Mouse (Mus musculus) testis, postnatal 14 days (tissue): ENCODE measurements around the gene Dstyk.

Experiments
- DNase-seq: peaks from one replicate; pipeline ENCODE4 v3.0.0; 2021; ENCODE audit warnings: low spot score

The Dstyk gene

DNA sequence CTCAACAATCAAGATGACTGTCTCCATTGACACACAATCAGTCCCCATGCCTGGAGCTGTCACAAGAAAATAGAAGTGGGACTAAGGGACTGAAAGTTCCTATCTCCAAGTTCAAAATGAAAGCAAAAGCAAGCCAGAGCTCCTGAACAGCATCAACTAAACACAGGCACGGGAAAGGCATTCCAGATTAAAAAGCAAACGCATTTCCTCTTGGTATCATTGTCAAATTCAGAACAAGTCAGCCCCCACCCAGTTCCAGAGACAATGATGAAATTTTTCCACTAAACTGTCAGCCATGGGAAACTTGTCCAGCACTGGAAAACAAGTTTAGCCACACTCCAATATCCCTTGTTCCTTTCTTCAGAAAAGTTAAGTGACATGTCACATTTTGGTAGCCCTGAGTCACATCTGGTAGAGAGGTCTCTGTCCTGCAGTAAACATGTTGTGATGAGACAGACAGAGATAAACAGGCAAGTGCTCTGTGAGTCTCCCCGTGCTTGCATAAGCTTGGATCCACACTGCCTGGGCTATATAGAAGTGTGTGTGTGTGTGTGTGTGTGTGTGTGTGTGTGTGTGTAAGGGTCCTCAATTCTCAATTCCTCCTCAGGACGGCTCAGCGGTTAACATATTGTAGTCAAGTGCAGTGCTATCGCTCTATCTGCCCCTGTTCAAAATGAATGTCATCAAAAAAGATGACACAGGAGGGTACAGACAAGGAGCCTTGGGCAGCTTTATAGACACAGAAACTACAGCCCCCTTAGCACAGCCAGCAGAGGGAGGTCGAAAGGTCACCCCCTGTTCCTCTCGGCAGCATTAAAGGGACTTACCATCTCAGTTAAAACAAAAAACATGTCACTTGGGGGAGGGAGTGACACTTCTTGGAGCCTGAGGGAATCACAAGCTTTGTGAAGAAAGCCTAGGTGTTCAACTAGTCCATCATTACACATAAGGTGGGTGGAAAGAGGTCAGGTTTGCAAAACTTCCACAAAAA is 28.2 kb upstream of the Dstyk start:
- no peak for DNase-seq

DNA sequence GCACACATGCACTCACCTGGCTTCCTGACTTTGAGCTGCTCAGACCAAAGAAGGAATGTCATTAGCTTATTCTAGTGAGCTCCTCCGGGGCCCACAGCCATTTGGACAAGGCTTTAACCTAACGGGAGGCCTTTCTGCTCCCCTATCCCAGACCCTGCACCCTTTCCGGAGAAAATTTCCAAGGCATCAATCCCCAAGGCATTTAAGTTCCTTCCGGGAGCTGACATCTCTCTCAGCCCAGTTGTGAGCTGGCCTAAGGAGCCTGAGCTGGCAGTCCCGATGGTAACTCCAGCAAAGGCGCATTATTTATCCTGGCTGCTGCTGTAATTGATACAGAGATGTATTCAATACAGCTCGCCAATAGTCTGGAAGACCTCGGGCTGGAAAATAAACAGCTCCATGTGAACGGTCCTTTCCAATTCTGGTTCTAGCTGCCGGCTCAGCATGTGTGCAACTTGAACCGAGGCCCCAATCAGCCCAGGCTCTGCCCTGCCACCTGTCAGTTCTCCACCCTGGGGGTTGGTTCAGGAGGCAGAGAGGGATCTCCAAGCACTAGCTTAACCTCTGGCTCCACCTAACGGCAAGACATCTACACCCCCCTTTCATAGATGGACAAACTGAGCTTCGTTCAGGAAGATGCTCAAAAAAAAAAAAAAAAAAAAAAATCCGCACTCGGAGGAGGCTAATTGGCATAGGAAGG is 27.3 kb upstream of the Dstyk start:
- no peak for DNase-seq

GRCm38 (mm10) chr1:132390691-132391579 is 26.4 kb upstream of the Dstyk start, which contains the start of gene Tmcc2:
Gene Tmcc2 (minus strand): TSS chr1:132391281.
- no peak for DNase-seq

GRCm38 (mm10) chr1:132391580-132392022 is 25.8 kb upstream of the Dstyk start:
- DNase-seq: peak; percentile 77

GRCm38 (mm10) chr1:132392872-132393271 is 24.5 kb upstream of the Dstyk start:
- no peak for DNase-seq

DNA sequence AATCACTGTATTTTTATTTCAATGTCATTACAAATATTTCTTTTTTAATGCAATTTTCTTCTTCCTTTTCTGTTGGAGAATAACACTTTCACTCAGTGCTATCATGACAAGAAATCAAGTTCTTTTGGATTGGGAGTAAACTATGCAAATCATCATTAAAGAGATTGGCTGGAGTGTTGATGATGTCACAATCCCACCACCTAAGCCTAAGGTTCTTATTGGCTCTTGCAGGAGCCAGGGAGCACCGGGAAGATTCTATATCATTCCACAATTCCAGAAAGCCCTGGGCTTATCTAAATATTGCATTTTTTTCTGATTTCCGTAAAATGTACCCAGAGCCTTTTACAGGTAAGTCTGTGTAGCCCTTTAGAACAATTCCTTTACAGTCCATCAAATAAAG is 20.6 kb upstream of the Dstyk start:
- no peak for DNase-seq

DNA sequence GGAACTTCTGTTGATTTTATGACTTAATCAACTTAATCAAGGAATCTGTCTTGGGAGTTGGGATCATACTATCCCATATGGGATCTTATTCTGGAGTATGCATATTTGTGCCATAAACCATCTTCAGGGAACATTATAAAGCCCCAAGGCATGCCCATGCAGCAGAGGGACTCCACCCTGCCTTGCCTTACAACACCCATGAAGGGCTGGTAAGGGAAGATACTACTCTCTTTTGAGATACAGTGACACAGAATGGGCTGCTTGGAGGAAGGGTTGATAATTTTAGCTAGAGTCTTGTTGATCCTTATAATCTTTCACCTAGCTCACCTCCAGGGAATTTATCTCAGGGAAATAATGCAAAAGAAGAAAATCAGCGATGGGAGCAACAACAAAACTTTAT is 16.8 kb upstream of the Dstyk start:
- DNase-seq: no peak

DNA sequence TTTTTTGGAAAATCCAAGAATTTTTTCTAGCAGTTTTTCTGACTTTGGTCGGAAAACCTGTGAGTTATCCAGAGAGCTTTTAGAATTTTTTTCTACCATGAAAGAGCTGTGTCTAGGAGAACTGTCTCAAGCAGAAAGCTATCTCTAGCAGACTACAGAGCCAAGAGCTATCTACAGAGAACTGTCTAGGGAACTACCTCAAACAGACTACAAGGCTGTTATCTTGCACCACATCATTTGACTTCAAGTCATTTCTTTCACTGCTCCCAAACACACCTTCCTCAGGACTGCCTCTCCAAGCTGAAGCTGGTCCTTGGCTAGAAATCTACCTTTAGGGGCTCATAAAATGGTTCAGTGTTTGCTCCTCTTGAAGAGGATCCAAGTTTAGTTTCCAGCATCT is 15.5 kb upstream of the Dstyk start:
- DNase-seq: no peak

DNA sequence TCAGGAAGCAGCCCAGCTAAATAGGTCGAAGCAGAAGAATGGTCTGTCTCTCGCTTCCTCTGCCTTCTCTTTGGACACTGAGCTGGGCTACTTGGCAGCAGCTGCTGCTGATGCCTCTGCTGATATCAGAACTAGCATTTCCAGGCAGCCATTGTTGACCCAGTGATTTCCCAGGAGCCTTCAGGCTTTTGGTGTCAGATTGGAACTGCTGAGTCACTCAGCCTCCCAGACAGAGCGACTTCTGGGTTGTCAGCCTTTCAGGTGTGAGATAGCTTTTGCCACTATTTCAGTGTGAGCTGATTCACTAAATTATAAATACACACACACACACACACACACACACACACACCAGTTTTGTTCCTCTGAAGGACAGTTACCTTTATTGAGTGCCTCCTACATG is 6.7 kb upstream of the Dstyk start:
- DNase-seq: no peak

- no peak for DNase-seq
Measured at GRCm38 (mm10) chr1:132416244-132416942, 962 bp upstream of the Dstyk start.

DNA sequence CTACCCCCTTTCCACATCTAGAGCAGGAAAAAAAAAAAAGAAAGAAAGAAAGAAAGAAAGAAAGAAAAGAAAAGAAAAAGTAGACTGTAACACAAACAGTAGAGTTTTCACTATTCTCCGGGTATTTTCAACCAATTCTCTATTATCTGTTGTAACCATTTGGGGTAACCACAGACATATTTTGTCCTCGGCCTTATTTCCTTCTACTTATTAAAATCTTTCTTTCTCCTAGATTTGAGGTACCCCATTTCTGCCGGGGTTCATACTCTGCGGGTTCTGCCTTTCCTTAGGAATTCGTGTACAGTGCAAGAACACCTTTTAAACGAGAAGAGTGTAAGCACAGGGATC is 438 bp upstream of the Dstyk start:
- DNase-seq: no peak

DNA sequence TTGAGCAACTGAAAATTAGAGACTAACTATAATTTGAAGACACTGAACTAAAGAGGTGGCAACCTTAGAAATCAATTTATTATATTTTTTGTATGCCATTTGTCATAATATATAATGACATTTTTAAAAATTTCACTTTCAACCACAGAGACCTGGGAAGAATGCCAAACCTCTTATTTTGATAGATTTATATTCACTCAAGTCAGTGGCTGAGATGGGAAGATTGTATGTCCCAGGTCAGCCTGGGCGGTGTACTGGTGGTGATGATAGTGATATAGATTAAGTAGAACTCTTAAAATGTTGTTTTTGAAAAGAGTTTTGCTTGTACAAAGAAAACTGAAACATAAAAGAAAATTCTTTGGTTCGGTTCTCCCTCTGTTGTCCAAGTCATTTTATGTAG is 2.9 kb downstream of the Dstyk start:
- no peak for DNase-seq

GRCm38 (mm10) chr1:132420662-132421061 is 3.3 kb downstream of the Dstyk start:
- DNase-seq: no peak

DNA sequence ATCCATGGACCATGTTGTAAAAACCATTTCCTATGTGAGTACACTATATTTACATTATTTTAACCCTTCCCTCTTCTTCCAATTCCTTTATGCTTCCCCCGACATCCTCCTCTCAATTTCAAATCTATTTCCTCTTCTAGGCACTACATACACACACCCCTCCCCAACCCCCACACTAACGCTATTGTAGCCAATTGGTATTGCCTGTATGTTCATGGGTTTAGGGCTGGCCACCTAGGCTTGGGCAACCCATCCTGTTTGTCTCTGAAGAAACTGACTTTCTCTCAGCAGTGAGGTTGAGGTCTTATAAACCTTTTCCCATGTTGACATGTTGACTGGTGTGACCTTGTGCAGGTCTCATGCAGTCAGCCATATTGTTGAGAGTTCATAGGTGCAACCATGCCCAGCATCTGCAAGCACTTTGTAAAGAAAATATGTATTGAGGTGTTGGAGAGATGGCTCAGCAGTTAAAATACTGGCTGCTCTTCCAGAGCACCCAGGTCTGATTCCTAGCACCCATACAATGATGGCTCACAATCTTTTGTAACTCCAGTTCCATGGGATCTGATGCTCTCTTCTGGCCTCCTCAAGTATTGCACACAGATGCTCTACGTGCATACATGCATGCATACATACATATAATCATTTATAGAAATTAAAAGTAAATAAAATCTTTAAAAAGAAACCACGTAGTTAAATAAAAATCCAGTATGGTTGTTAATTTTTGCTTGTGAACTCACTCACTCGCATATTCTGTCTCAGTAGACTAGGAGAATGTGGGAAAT is 5.7 kb downstream of the Dstyk start:
- DNase-seq: no peak

GRCm38 (mm10) chr1:132425600-132425999 is 8.2 kb downstream of the Dstyk start:
- no peak for DNase-seq

- no peak for DNase-seq
Measured at GRCm38 (mm10) chr1:132430818-132431217, 13.5 kb downstream of the Dstyk start.

DNA sequence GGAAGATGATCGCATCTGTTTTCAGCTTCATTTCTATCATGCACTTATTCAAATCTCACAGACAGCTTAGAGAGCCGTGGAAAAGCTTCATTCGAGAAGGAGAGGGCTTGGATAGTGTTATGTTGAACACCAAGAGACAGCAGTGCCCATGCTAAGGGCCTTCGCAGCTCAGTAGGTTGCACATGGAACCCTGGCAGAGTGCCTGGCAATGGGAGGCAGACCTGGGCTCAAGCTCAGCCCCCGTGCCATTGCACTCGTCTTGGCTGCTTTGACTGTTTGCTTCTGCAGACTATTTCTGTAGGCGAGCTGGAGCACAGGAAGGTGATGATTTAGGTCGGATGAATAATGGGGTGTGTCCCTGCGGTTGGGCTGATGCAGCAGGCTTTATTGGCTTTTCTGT is 14.4 kb downstream of the Dstyk start:
- DNase-seq: no peak

GRCm38 (mm10) chr1:132433349-132433748 is 16.0 kb downstream of the Dstyk start:
- no peak for DNase-seq

- no peak for DNase-seq
Measured at GRCm38 (mm10) chr1:132434032-132434431, 16.7 kb downstream of the Dstyk start.

DNA sequence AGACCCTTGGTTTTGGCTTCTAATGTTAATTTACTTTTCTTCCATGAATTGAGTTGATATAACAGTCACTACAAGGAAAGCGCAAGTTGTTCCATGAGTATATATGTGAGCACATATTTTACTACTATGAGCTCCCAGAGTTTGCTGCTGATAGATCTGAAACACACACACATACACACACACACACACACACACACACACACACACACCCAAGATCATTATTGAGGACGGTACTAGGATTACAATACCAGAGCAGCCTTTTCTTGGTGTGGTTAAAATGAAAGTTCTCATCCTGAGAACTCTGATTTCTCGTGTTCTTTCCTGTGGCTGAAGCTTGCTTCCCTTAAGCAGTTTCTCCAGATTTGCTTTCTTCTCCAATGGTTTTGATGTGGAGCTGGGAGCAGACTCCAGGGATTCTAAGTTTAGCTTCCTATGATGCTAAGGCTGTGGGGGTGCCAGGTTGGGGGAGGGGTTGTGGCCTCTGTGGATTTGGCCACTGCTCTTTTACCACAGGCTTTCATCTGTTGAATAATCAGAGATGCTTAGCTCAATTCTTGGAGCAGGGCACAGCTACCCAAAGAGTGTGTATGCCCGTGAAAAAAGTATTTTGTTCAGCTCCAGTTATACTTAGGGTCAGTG is 19.1 kb downstream of the Dstyk start:
- no peak for DNase-seq
